Mouse (Mus musculus) brain, embryonic 18.5 days (tissue): ENCODE results near the gene 4930518I15Rik.
"Not testable (repeated sequence)": the region's sequence is repeated elsewhere in the genome, so short reads cannot be mapped to it uniquely, and the experiment has no call there.

Source experiments
- DNase-seq: peaks from one replicate; pipeline ENCODE4 v3.0.0-alpha.2; 2012; ENCODE audit warnings: low read depth, low spot score

4930518I15Rik gene

DNA sequence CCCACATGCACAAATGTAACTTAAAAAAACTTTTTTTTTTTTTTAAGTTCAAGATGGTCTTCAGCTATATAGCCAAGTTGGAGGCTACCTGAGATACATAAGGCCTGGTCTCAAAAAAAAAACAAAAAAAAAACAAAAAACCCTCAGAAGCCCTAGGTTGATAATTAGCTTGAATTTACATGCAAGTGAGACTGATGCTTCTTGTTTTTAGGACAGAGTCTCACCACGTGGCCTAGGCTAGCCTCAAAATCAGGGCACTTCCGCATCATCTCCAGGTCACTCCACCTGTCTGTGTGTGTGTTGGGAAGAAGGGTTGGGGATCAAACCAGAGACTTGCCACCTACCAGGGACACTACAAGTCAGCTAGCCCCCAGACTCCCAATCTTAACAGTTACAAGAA is at the start of gene 4930518I15Rik:
Gene 4930518I15Rik (minus strand): TSS at position 112 of the 400 bp plus-strand sequence.
- DNase-seq: no peak

DNA sequence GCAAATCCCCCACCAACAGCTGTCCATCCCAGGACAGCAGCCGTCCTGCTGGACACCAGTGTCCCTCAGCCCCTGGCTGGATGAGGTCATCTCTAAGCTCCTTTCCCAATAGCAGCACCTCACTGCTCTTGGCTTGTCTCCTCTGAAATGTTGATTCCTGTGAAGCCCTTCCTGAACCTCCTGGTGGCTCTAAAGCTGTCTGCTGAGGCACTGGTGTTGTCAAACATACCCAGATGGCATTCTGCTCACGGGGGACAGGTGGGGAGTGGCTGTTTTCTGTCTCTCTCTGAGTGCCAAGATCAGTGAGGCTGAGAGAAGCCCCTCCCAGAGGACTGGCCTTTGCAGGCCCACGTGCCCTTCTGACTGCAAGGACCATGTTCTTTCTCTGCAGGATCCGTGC is 48.2 kb upstream of the 4930518I15Rik start:
- DNase-seq: not testable (repeated sequence)

DNA sequence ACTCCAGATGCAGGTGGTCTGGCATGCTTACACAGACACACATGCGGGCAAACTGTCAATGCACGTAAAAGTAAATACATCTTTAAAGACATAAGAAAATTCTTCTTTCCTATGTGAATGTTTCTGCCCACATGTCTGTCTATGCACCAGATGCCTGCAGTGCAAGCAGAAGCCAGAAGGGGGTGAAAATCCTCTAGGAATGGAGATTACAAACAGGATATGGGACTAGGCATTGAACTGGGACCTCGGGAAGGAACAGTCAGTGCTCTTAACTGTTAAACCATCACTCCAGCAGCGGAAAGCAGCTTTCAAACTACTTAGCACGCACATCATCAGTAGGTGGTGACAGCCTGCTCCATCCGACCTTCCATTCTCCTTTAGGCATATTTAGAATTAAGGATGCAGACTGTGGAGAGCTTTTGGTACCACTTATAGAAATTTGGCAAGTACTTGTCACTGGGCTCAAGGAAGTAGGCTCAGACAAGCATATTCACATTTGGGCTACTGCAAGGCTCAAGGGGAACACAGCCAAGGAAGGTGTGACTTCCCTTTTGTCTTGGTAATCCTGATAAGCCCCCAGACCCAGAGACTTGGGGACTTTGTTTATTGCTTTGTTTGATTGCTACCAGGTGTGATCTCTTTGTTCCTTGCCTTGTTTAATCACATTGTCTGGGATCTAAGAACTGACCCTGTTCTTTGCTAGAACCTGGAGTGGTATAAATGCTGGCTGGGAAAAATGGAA is 47.4 kb upstream of the 4930518I15Rik start:
- DNase-seq: no peak

DNA sequence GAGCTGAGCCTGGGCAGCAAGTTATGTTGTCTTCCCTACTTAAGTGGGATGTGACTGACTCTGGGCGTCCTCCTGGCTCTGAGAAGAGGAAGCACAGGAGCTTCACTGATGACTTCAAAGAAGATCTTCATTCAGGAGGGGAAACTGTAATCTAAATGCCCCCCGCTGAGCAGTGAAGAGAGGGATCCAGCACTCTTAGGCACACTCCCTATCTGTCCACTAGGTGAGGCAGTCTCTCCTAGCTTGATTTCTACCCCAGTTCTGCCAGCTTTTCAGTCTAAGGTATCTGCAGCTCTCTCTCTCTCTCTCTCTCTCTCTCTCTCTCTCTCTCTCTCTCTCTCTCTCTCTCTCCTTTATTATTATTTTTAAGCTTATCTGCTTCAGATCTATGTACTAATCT is 45.6 kb upstream of the 4930518I15Rik start:
- DNase-seq: no peak

DNA sequence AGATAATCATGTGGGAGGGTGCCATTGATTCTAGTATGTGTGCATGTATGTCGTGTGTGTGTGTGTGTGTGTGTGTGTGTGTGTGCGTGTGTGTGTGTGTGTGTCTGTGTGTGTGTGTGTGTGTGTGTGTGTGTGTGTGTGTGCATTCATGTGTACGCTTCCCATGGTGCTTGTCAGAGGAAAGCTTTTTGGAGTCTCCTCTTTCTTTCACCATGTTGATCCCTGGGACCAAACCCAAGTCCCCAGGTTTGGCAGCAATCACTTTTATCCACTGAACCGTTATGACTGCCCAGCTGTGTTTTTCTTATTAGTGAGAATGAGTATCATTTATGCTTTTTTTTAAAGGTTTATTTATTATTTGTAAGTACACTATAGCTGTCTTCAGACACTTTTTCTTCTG is 44.7 kb upstream of the 4930518I15Rik start:
- DNase-seq: not testable (repeated sequence)

DNA sequence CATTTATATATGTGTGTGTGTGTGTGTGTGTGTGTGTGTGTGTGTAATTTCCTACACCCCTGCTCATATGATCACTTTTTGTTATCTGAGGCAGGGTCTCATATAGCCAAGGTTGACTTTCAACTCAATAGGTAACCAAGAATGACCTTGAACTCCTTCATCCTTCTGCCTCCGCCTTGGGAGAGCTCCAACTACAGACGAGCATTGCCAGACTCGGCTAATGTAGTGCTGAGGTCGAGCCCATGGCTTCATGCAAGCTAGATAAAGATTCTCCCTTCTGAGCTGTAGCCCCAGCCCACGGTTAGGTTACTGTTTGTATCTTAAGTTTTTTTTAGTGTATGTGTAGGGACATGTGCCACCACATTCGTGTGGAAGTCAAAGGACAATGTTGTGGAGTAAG is 44.1 kb upstream of the 4930518I15Rik start:
- no peak for DNase-seq

DNA sequence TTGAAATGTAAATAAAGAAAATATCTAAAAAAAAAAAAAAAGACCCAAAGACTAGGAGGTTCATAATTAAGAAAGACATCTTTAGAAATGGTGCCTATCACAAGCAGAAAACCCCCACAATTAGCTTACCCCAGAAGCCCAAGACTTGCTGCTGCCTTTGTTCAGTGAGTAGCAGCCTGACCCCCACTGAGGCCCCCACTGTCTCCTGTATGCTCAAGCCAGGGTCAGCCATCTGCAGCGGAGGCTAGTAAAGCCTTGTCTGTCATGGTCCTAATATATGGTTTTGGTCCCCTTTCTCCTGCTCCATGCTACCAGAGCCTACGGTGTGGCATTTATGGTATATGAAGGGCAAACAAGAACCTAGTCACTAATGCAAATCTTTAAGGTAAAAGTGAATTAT is 43.6 kb upstream of the 4930518I15Rik start:
- DNase-seq: no peak

DNA sequence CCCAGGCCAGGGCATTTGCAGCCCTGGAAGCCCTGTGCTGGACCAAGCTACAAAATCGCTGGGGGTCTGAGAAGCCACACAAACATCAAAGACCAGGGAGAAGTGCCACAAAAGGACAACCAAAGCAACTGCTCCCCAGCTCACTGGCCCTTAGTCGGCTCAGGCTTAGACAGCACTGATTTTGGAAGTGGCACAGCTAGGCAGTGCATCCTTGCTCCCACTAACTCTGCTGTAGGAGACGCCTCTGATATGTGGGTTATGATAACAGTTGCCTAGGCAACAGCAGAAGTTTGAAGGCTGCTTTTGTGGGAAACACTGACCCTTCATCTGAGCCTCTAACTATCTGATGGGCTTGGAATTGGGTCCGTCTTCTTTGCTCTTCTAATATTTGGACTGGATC is 41.4 kb upstream of the 4930518I15Rik start:
- no peak for DNase-seq

DNA sequence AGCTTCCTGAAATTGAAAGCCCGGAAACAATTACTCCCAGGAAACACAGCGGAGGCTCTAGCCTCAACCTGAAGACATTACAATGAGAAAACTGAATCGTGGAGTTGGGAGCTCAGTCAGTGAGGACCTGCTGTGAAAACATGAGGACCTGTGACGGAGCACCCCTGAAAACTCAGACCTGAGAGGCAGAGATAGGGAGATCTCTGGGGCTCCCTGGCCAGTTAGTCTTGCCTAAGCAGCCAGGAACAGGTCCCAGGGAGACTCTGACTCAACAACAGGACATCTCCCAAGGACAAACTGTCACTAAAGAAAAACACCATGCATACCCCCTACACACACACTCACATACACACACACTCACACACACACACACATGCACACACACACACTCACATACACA is 40.6 kb upstream of the 4930518I15Rik start:
- DNase-seq: no peak

DNA sequence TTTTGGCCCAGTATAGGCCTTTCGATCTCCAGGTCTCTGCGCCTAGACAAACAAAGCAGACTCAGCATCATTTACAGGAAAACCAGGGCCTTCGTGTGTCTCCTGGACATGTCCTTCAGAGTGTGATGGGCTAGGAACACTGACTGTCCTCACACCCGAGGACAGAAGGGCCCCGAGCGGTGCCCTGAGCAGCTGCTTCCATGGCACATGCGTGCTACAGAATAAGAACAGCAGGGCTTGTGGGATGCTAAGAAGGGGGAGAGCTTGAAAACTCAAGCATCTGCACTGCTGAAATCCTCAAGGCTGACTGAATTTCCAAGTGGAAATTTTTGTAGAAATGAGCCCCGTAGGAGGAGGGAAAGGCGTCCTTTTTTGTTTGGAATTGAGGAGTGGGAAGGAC is 39.3 kb upstream of the 4930518I15Rik start:
- no peak for DNase-seq

DNA sequence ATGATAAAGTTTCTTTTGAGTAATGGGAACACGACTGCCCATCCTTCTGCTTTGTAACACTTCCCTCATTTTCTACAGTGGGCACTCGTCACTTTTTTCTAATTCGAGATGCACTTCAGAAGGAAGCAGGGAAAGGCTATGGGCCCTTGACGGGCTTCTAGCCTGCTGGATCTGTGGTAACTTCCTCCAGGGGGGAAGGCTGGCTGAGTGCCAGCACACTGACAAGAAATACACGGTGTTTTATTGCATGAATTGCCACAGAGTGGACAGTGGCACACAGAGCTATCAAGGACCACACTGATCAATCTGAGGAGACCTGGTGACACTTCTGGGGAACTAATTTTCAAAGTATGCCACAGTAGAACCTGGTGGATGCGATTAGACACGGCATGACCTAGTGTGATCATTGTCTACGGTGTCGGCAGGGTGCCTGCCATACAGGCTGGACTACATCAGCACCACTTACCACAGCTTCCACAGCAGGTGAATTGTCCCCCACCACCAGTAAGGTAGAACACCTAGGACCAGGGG is 38.7 kb upstream of the 4930518I15Rik start:
- DNase-seq: no peak

DNA sequence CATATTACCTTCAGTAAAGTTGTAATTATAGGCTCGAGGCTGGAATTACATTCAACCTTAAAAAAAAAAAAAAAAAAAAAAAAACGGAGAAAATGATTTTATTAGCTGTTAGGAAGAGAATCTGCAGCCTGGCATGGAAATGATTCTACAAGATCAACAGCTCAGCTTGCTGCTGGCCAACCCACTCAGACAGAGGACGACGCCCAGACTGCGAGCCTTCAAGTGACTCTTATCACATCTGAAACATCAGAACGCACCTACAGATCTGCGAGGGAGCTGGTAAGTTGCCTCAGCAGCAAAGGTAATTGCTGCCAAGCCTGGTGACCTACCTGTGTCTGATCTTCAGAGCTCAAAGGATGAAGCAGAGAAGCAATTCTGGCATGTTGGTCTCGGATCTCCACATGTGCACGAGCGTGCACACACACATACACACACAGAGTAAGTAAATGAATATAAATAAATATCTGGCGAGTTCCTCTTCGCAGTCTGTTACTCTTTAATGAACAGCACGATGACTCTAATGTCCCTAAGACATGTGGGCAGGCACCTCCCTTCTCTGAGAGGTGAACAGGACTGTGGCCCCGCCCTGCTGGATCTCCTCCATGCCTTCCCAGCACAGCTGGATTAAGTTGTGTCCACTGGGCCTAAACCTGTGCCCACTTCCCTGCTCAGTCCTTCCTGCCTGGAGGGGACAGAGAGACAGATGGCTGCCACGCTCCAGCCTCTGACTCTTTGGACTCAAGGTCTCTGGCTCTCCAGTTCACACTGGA is 36.9 kb upstream of the 4930518I15Rik start:
- no peak for DNase-seq

DNA sequence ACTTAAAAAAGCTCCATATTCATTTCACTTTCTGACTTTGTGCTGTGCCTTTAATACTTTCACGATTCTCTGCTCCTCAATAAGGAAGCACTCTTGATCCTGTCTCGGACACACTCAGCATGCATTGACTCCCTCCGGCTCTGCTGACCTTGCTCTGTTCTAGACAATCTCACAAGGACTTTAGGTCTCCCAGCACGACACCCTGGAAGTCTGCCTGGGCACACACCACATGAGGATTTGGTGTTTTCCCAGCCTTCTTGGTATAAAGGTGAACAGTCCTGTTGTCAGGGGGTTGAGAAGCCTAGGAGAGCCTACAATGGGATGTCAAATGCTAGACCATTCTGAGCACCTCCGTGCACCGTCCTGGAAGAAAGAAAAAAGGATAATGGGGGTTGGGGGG is 35.1 kb upstream of the 4930518I15Rik start:
- DNase-seq: no peak

DNA sequence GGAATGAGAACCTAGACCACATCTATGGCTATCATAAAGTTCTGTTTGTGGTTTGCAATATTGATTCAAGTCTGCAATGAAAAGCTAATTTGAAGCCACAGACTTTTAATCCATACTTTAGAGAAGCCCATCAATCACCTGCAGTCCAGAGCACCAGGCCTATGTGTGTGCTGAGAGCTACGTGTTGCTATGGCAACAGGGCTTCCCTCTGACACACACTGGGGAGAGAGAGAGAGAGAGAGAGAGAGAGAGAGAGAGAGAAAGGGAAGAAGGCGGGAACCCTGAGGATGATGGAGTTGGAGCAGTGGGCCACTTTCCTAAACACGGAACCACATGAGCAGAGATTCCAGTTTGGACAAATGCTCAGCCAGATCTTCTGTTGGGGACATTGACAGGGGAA is 34.5 kb upstream of the 4930518I15Rik start:
- no peak for DNase-seq

DNA sequence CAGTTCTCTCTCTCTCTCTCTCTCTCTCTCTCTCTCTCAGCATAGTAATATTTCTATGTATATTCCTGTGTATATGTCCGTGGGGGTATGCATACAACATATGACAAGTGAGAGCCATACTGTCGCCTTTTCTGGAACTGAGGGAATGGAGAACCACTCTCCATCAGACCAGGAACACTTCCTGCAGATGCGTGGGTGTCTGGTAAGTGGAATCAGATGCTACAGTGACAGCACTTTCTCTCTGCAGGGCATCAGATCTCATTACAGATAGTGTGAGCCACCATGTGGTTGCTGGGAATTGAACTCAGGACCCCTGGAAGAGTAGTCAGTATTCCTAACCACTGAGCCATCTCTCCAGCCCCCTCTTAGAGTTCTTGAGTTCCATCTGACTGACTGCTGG is 30.7 kb upstream of the 4930518I15Rik start:
- no peak for DNase-seq

DNA sequence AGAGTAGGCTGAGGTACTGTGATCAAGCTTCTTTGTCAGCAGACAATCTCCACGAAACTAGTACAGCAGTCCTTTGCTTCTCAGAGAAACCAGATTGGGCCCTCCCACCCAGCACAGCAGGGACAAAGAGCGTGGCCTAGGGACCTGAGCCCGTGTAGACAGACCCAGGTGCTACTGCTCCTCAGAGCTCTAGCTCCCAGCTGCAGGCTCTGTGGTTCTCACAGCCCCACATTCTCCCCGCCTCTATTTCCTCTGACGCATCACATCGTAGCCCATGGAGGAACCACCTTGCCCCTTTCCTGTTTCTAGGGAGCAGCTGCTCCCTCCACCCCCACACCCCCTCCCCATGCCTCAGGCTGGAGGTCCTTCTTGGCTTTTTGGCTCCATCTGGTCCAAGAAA is 29.3 kb upstream of the 4930518I15Rik start, which contains the start of gene Sla2:
Gene Sla2 (minus strand): TSS at position 176 of the 400 bp plus-strand sequence.
- no peak for DNase-seq

DNA sequence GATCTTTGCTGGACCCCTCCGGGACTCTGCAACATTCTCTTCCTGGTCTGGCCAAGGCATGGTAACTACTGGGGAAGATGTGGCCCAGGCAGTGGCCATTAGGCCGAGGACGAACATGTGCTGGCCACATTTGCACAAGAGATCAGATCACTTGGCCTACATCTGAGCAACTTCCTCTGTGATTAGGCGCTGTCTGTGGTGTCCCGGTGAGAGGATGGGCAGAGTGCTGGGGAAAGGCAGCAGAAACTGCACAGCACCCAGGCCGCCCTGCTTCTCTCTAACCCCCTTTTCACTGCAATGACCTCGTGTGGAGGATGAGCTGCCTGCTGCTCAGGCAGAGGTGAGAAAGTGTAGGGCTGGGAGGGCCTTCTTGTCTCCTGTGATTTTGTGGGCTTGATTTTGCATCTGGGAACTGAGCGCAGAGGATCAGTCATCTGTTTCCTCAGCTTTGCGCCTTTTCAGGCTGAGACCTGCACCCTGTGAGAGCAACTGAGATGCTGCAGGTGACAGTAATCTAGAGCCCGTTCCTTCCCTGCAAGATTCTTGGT is 28.4 kb upstream of the 4930518I15Rik start:
- no peak for DNase-seq

DNA sequence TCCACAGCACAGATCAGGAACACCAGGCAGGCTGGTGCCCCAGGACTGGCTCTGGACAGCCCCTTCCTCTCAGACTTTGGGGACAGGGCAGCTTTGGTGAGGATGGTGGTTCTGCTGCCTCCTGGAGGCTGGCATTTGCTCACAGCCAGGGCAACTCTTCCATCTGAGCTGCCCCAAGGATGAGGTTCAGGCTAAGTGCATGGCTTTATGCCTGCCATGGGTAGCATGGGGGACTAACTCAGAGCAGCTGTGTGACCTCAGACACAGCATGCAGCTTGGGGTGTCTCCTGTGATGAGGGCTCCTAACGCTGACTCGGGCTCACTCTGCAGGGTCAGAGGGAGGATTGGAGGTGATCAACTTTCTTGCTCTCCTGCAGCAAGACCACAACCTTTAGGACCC is 27.9 kb upstream of the 4930518I15Rik start:
- not testable (repeated sequence) for DNase-seq

DNA sequence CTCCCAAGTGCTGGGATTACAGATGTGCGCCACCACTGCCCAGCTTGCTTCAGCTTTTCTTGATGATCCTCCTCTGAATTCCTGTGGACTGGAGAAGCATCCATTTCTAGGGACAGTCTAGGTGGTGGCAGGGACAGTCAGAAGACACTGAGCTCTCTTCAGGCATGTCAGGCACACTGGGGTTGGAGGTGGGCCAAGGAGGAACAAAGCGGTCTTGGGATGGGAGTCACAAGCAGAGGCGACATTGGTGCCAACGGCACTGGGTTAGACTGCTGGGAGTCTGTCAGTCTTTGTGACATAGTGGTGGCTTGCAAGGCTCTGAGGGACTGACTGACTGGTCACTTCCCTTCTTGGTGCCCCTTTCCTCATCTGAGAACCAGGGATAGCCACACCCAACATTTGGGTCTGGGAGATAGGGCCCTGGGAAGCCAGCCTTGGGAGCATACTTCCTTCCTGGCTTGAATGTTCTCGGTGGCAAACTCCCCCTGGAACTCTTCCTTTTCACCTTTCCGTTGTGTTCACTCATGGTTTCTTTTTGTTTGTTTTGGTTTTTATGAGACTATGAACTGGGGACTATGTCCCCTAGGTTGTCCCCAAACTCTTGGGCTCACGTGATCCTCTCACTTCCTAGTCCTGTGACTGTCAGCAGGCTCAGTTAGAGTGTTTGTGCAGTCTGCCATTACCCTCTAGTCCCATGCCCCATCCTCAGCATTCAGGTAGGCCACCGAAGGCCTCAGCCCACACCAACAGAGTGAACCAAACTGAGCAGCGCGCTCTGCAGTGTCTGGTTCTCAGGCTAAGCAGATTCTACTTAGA is 26.9 kb upstream of the 4930518I15Rik start:
- DNase-seq: no peak

DNA sequence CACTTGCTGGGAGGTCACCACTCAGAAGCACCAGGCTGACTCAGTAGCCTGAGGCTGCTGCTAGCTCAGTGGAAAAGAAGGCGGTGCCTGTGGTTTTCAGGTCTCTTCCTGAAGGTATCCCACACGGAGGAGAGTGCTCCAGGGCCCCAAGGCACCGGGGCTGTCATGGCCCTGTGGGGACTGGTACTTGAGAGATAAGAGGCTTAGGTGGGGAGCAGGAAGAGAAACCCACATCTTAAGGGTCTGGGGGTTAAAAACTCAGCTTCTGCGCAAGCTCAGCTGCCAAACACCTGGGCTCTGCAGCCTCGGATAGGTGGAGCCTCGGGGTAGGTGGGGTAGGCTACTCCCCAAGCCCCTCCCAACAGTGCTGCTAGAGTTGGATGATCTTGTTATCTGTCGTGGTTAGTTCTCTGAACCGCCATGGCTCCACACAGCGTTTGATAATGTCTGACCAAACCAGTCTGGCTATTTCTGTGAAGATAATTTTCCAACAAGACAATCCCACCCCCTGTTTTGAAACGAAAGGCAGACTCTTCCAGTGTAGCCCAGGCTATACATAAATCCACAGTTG is 24.8 kb upstream of the 4930518I15Rik start:
- DNase-seq: no peak

DNA sequence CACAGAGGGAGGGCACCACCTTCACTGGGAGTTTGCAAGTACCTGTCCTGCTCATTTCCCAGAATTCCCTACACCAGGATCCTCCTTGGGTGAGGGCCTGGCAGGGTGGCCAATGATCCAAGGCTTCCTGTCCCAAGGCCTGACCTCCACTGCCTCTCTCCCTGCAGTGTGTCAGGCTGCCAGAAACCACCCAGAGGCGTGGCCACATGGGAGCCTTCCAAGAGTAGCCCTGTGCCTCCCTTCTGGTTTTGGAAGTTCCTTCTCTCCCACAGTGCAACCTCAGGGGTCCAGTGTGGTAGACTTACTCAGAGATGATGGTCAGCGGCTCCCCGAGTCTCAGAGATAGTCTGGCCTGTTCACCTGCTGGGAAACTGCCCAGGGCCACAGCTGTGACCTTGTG is 21.8 kb upstream of the 4930518I15Rik start:
- no peak for DNase-seq
